Mouse (Mus musculus): ENCODE measurements at regions not wholly inside any gene's neighbourhood (a gene's known extent, or its start where the extent isn't known, plus 50 kb on each side); places are given as distances from the start of the nearest gene placed in this dataset.
"Not testable (repeated sequence)": the region's sequence is repeated elsewhere in the genome, so short reads cannot be mapped to it uniquely, and the experiment has no call there.

- no peak for DNase-seq
Observed at GRCm38 (mm10) chr11:16649599-16649998, 102.4 kb upstream of the Egfr start.

GRCm38 (mm10) chr11:16663806-16664205 is 88.2 kb upstream of the Egfr start:
- DNase-seq, result no peak

GRCm38 (mm10) chr11:16669453-16670251 is 82.4 kb upstream of the Egfr start:
- DNase-seq, result no peak

DNA sequence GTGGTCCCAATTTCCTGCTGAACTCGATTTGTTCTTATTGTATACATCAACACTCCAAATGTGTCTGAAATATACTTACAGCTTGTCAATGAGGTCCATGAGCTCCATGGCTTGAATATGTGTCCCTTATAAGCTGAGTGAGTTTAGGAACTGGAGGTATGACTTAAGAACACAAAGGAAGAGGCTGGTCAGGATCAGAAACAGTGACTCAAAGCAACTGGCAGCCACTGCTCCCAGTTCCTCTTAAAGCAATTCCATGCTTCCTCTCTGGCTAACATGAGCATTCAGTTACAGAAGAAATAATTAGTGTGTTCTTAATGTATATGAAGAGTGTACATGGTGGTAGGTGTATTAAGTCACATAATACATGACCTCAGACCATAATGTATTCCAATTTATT is 81.7 kb upstream of the Egfr start:
- no peak for DNase-seq

DNA sequence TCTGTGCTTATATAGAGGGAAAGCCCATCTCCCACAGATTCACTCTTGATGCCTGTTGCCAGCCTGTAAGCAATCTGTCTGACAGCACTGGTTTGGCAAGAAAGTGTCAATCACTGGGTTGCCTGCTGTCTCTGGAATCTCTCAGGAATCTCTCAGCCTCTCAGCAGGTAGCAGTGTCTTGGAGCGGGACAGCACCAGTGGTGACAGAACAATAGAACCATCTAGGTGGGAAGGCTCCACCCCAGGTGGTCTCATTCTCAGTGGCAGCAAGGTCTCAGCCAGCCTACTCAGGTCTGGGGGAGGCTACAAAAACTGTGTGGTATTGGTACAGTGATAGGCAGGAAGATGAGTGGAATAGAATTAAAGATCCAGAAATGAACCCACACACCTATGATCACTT is 76.1 kb upstream of the Egfr start:
- DNase-seq, result not testable (repeated sequence)

- no peak for DNase-seq
Observed at GRCm38 (mm10) chr11:16683538-16683937, 68.5 kb upstream of the Egfr start.

- no peak for DNase-seq
Observed at GRCm38 (mm10) chr11:16695596-16695995, 56.4 kb upstream of the Egfr start.

- no peak for DNase-seq
Observed at GRCm38 (mm10) chr11:16696787-16697186, 55.2 kb upstream of the Egfr start.

GRCm38 (mm10) chr11:16701826-16702225 is 50.2 kb upstream of the Egfr start:
- no peak for DNase-seq

Small RNA genes lying in the stretch of these regions (microRNA-seq; reads per million reads assigned to microRNA genes)
- gene Gm24714, result 0 reads per million in 2 experiments
